Mouse (Mus musculus) hematopoietic stem cell, adult 5-6 weeks (primary cell): ENCODE results near the gene Utp4. TPM values are rescaled to one million over a fixed set of nuclear protein-coding genes. Genes with fewer than 3 reads are reported as not detected.
"Not testable (repeated sequence)": the region's sequence is repeated elsewhere in the genome, so short reads cannot be mapped to it uniquely, and the experiment has no call there.

Source experiments
- ATAC-seq, 2 experiments: fragments of 125-278 bp in 1 of 2; replicated peaks in 1 of 2; 2 replicates each; pipeline ENCODE4 v1.8.0; 2016 to 2017; ENCODE audit warnings: inconsistent platforms in 2 of 2, mild to moderate bottlenecking in 2 of 2, moderate number of reproducible peaks in 2 of 2, low read depth in 1 of 2, moderate TSS enrichment in 1 of 2; ENCODE audit not compliant: low FRiP score in 2 of 2, poor library complexity in 2 of 2, severe bottlenecking in 2 of 2, insufficient read depth in 1 of 2, low TSS enrichment in 1 of 2
- total RNA-seq: library from RNA; stranded (forward); fragments of 172-1452, 232-1000 nt; gene quantifications from 2 replicates; pipeline ENCODE4 v1.2.3, GENCODE M21; 2017

Utp4 gene
- total RNA-seq: 30.8 and 37.9 TPM in 2 replicates

DNA sequence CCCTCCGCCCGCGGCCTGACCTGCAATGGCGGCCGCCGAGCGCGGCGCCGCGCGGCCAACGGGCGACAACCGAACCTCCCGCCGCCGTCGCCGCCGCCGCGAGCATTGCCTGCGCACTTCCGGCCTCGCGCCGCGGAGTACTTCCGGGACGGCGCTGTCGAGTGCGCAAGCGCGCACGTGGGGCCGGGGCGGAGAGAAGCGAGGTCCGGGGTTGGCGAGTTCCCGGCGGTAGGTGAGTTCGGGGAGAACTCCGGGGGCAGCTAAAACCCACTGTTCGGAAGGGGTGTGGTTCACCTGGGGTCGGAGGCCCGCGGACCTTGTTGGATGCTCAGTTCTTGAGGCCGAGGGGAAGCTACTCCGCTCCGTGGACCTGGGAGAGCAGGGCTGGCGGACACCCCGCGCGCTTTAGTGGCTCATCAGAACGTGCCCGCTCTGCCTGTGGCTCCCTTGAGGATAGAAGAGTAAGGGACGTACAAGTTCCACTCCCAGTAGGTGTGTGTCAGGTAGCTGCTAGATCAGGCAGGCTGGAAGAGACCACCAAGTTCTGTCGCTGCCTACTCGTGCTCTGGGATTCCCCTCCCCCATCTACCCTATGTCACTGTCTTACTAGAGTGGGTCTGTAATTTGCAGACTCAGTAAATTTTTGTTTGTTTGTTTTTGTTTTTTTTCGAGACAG, at the start of gene Utp4:
Gene Utp4, plus strand, starts transcription at position 156 of the 676 bp plus-strand sequence.
- ATAC-seq: peak; percentile 80 to 87

DNA sequence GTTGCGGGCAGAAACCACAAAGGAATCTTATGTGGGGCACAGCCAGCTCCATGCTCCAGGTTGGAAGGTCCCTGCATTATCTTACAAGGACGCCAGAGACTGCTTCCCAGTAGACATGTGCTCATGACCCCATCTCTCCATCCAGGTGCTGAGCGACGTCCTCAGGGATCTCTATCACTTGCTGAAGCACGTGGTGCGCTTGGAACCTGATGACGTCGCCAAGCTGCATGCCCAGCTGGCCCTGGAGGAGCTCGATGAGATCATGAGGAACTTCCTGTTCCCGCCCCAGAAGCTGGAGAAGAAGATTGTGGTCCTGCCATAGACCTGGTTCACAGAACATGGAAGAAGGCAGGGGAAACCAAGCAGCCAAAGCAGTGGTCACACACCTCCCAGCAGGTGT, 43.4 kb upstream of the Utp4 start:
- ATAC-seq: no peak

DNA sequence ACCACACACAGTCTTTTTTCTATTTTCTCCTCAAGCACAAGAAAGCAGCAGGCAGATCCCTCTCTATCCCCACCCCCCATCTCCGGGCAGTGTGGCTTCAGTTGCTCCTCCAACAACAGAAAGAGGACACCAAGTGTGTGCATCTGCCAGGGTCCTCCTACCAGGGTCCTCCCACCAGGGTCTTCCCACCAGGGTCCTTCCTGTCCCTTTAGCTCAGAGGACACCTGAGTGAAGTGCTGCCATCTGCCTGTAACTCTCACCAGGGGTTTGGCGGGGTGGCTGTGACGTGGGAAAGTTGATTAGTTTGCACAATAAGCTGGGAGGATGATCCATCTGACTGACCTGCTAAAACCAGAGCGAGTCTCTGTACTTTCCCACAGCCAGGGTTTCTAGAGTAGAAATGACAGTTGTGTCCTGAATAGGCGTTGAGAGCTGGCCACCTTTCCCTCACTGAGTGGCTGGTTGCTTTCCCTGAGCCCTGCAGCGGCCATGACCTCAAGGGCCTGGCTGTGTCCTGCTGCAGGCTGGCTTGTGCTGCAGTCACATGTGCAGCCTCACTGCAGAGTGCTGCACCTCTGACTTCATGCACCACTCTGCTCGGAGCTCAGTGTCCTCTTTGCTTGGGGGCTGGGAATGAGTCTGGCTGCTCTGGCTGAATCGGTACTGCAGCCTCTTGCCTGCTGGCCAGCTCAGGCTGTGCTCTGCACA, 38.7 kb upstream of the Utp4 start:
- no peak for ATAC-seq

DNA sequence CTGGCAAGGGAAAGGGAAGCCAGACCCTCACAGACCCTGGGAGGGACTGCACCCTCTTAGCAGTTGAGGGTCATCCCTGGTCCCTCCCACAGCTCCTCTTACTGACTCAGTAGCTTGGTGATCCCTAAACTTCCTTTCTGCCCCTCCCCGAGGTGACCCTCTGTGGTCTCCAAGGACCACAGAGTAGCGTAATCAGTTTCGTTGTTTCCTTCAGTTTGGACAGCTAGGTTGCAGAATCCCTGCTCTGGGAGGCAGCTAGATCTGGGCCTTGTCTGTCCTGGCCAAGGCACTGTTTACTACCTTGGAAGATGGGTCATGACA, 38.2 kb upstream of the Utp4 start:
- ATAC-seq: peak in 1 of 2 experiments; percentile 29; a peak in 1 of 4 replicates

DNA sequence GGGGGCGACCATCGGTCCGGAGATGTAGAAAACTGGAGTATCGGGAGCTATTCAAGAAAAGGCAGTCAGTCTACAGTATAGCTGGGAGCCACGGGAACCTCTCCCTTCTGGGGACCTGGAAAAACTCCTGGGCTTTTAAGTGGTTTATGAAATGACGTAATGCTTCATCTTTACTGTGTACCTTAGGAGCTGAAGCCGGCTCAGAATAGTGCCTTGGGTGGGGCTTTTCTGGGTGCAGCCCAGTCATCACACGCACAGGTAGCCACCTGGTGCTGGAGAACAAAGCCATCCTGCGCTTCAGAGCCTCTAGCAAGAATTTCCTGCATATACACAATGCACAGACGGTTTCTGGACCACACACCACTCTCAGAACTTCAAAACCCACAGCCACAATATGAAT, 30.6 kb upstream of the Utp4 start:
- ATAC-seq: no peak

DNA sequence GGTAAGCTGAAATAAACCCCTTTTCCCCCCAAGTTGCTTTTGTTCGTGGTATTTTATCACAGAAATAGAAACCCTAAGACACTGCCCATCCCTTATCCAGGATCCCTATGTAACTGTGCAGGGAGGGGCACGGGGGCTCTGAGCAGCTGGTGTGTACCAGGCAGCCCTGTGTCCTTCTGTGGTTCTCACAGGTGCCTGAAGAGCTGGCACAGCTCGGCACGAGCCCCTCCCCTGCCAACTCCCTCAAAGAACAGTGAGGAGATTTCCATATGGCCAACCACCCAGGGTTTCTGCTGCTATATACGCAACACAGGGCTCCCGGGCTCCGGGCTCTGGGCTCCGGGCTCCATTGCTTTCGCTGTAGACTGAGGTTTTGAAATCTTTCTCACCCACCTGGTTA, 28.1 kb upstream of the Utp4 start:
- ATAC-seq: no peak

DNA sequence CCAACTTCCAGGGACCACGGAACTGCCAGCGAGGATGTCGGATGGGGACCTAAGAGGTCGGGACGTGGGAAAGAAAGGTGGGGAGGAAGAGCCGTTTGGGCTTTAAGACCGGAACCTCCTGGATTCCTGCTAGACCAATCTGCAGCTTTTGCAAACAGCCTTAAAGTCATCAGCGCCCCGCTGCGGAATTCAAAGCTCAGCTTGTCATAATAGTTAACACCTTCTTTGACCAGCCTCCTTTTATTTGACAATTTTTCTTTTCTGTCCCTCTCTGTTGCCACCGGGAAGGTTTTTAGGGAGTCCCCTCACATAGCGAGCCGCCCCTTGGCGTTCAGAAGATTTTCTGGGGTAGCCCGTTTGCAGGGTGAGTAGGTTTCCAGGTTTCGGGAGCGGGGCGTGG, 23.4 kb upstream of the Utp4 start, which contains the start of gene Has3:
Gene Has3, plus strand, starts transcription at position 192 of the 400 bp plus-strand sequence.
- ATAC-seq: no peak

DNA sequence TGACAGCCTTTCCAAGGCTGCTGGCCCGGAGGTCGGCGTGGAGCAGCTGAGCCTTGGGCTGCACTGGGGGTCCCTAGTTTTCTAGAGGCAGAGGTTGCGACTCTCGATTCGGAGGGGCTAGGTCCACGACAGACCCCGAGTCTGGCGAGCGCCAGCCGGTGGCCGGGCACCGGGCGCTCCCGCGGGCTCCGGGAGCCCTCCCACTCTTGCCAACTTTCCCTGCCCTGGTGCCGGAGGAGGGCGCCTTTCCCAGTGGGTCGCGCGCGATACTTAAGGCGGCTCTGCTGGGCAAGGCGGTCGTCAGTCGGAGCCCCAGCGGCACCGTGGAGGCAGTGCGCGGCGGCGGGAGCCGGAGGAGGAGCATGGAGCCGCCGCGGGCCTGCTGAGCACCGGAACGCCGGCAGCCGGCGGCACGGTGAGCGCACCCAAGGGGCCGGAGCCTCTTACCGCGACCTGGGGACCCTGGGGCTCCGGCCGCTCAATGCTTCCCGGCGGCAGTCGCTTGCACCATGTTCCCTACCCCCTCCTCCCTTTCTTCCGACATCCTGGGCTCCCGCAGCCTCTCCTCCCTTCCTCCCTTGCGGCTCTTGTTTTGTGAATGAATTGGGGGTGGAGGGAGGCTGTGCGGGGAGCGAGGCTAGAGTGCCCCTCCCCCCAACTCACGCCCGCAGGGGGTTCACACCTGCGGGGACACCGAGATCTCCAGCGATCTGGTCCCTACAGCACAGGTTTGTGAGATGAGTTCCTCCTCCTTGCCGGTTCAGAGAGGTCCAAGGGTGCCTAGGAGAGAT, 22.7 kb upstream of the Utp4 start:
- peak; percentile 34 to 37; a peak in 1 of 4 replicates for ATAC-seq

DNA sequence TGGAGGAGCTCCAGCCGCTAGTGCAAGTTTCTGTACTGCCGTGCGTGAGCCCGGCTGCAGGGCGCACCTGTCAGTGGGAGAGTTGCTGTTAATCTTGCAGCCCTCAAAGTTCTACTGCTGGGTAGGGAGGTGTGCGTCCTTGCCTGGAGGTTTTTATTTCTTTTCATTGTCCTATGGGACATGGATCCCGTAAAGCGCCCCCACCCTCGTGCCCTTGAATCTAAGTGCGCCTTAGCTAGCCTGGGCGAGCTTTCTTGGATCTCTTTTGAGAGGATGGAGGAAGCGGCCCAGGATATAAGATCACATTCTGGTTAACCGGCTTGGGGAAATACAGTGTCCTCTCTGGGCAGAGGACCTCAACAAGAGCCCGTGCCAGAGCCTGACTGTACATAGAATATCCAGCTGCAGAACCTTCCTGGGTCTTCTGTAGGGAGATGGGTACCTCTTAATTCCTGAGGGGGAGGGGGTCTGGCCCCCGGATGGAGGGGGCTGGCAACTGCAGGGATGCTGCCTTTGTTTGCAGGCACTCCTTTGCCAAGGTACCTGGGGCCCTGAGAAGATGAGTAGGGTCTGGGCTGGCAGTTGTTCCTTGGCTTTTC, 22.0 kb upstream of the Utp4 start:
- ATAC-seq: no peak

DNA sequence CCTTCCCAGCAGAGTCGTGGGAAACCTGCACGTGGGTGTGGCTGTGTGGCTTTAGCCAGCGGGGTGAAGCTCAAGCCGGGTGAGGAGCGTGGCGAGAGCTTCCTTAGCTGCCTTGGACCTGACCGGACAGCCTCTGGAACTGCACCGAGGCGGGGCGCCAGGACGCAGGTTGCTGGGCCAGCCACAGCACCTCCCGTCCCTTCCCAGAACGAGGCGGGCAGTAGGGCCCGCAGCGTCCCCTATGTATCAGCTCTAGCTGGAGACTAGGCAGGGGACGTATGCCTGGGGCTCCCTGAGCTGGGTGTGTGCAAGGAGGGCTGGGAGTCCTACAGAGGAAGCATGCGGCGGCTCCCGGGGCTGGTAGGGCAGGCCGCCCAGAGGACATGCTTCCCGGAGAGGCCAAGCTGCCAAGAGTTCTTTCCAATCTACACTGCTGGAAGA, 21.5 kb upstream of the Utp4 start:
- peak; percentile 18 to 23; a peak in 2 of 4 replicates for ATAC-seq

DNA sequence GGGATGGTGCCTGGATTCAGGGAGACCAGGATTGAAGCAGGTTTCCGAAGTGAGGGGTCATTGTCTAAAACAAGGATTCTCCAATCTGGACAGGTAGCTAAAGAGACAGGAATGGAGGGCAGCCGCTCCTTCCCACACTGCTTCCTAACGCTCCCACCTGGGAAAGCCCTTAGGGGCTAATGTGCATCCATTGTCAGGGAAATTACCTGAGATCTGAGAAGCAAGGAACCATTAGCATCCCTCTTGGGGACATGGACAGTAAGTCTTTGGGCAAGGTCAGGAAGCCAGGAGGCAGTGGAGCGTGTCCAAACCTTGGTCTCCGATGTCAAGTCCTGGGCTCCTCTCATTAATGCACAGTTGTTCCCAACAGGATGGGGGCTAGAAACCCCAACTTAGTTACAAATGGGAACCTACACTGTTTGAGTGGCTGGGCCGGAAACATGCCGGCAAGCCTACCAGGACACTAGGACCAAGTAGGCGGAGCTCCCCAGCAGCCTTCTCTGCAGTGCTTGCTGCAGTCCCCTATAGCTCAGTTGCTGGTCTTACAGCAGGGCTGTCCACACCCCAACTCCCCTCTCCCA, 20.9 kb upstream of the Utp4 start:
- ATAC-seq: no peak

DNA sequence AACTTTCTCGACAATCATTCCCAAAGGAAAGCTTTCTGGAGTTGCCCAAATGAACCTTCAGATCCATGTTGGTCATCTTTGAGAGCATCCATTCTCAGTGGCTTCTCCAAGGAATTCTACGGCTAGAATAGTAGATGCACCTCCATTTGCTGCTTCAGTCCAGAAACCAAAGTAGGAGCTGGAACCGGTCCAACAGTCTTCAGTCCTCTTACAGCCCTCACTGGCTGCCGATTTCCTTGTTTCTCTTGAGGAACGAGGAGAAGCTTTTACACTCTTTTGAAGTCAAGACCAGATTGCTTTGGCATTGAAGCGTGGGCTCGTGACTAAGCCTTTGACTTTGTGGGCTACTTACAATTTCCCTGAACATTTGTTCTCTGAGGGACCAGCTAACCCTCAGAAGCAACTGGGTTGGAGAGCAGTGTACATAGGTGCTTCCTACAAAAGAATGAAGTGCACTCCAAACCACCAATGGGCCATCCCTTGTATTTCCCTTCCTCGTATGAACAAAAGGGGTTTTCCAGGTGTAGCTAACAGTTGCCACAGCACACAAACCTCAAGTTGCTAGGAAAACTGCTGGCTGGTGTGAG, 13.2 kb upstream of the Utp4 start:
- ATAC-seq: no peak

DNA sequence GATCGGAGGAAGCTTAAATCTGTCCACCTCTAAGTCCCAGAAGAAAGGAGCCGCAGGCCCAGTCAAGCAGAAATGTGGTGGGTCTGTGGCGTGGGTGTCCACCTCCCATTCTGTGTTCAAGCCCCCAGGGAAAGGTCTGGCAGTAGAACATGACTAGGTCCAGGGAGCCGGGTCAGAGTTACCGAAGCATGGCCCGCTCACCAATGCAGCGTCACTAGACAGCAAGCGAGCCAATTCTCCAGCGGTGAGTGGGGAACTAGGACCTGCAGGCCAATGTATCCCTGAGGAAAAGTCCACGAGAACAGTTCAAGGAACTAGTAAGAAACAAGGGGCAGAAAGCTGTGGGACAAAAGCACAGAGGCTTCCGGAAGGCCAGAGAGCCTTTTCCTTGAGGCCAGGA, 9.3 kb upstream of the Utp4 start:
- not testable (repeated sequence) for ATAC-seq

DNA sequence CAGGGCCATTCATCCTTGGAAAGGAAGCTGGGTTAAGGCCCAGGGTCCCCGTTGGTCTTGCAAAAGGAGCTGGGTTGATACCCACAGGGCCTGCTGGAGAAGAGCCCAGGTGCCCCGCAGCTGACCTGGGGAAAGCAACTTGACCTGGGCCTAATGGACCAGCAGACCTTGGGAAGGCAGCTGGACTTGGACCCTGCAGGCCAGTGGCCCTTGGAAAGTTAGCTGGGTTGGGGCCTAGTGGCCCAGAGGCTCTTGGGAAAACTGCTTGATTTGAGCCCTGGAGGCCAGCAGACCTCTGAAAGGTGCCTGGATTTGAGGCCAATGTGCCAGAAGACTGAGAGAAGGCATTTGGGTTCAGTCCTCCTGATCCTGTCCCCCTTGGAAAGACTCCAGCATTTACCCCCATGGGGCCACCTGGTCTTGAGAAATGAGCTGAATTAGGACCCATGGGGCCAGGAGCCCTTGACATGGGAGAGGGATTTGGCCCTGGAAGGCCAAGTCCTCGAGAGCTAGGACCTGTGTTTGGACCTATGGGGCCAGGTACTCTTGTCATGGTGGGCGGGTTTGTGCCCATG, 8.5 kb upstream of the Utp4 start:
- ATAC-seq: not testable (repeated sequence)

DNA sequence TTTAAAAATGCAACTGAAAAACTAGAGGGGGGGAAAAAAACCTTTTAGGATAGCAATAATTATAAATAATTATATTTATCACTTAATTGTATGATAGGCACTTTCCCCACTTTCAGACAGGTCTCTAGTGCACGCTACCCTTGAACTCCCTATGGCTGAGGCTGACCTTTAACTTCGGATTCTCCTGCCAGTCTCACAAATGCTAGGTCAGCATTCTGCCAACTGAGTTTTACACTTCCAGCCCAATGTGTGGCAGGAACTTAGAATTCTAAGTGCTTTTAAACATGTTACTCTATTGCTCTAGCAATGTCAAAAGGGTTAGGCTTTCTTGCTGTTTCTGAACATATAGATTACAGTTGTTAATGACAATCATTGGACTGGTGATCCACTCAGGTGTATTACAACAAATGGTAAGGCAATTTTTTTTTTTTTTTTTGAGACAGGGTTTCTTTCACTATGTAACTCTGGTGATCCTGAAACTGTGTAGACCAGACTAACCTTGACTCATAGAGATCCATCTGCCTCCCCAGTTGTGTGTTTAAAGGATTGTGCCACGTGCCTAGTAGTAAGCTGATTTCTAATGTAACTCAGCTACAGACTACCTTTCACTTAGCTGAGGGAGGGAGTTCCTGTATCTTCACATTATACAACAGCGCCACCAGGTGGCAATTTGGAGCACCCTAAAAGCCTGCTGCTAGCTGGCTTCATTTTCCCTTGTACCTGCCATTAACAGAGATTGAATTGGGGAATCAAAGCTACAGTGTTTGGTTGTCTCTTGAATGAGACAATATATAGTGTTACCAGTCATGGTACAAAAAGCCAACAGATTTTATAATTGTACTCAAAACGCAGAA, 5.9 kb upstream of the Utp4 start:
- ATAC-seq: peak; percentile 76 to 80

DNA sequence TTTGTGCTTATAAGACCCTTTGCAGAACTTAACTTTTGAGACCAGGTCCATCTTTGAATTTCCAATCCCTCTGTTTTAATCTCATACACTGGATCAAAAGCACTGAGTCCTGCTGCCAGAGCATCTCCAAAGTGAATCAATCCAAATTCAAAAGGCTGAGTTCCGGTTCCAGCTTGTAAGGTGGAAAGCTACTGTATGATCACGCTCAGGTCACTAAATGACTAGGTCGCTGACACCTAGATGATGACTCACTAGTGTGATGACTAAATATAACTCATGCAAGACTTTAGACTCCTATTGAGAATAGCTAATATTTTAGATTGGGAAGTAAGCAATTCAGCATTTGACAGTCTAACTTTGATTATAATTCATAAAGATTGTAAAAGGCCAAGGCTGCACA, 4.6 kb upstream of the Utp4 start:
- no peak for ATAC-seq
